Mouse (Mus musculus) ZHBTc4 (cell line): ENCODE results near the gene Slc4a4.

ENCODE experiments used
- DNase-seq: peaks from one replicate; pipeline ENCODE4 v3.0.0-alpha.2; 2011; ENCODE audit warnings: low read depth, low spot score

The Slc4a4 gene

GRCm38 (mm10) chr5:89149436-89150040, 262.9 kb downstream of the Slc4a4 start:
- DNase-seq = peak; percentile 2

GRCm38 (mm10) chr5:89151076-89151475, 264.5 kb downstream of the Slc4a4 start:
- DNase-seq = no peak

GRCm38 (mm10) chr5:89171025-89171718, 284.6 kb downstream of the Slc4a4 start:
- DNase-seq = no peak

GRCm38 (mm10) chr5:89190063-89190462, 303.4 kb downstream of the Slc4a4 start:
- DNase-seq = no peak

- DNase-seq = no peak
These were observed 308.0 kb downstream of the Slc4a4 start for GRCm38 (mm10) chr5:89194654-89195053.

- no peak for DNase-seq
These were observed 311.9 kb downstream of the Slc4a4 start for GRCm38 (mm10) chr5:89198501-89198900.

- no peak for DNase-seq
These were observed 323.5 kb downstream of the Slc4a4 start for GRCm38 (mm10) chr5:89209973-89210703.

- no peak for DNase-seq
These were observed 324.4 kb downstream of the Slc4a4 start for GRCm38 (mm10) chr5:89211057-89211456.

GRCm38 (mm10) chr5:89218222-89218621, 331.6 kb downstream of the Slc4a4 start:
- DNase-seq = no peak

- DNase-seq = no peak
These were observed 332.1 kb downstream of the Slc4a4 start for GRCm38 (mm10) chr5:89218709-89219108.

- peak; percentile 7 for DNase-seq
These were observed 335.0 kb downstream of the Slc4a4 start for GRCm38 (mm10) chr5:89221658-89222057.

- no peak for DNase-seq
These were observed 336.6 kb downstream of the Slc4a4 start for GRCm38 (mm10) chr5:89223061-89223740.

- no peak for DNase-seq
These were observed 337.2 kb downstream of the Slc4a4 start for GRCm38 (mm10) chr5:89223744-89224368.

GRCm38 (mm10) chr5:89227948-89228347, 341.3 kb downstream of the Slc4a4 start:
- DNase-seq = no peak

- DNase-seq = no peak
These were observed 343.0 kb downstream of the Slc4a4 start for GRCm38 (mm10) chr5:89229606-89230005.

- no peak for DNase-seq
These were observed 345.7 kb downstream of the Slc4a4 start for GRCm38 (mm10) chr5:89232313-89232712.

- no peak for DNase-seq
These were observed 365.2 kb downstream of the Slc4a4 start for GRCm38 (mm10) chr5:89251806-89252205.

- DNase-seq = no peak
These were observed 373.3 kb downstream of the Slc4a4 start for GRCm38 (mm10) chr5:89259804-89260492.

- DNase-seq = no peak
These were observed 390.4 kb downstream of the Slc4a4 start for GRCm38 (mm10) chr5:89277049-89277448.

- no peak for DNase-seq
These were observed 391.0 kb downstream of the Slc4a4 start for GRCm38 (mm10) chr5:89277616-89278015.

- DNase-seq = no peak
These were observed 391.7 kb downstream of the Slc4a4 start for GRCm38 (mm10) chr5:89278309-89278708.
